Mouse (Mus musculus) cerebellum, adult 2 months (tissue): ENCODE data around the gene Ncdn. TPM values are rescaled to one million over a fixed set of nuclear protein-coding genes. Genes with fewer than 3 reads are reported as not detected.

Source experiments
- DNase-seq, 2 experiments: peaks; one replicate each; pipeline ENCODE4 v3.0.0; 2021
- H3K27ac ChIP-seq: fragments of 200-500 bp; 2 replicates; pipeline ENCODE4 v1.5.1; 2012; ENCODE audit warnings: low read length, control low read depth, inconsistent platforms; ENCODE audit not compliant: insufficient read depth
- H3K27me3 ChIP-seq: fragments of 200-500 bp; 2 replicates; pipeline ENCODE4 v1.6.1; 2012; ENCODE audit warnings: inconsistent platforms, mild to moderate bottlenecking, low read length, moderate library complexity; ENCODE audit not compliant: control insufficient read depth, insufficient read depth
- H3K4me1 ChIP-seq: fragments of 200-500 bp; 2 replicates; pipeline ENCODE4 v1.6.1; 2011; ENCODE audit warnings: low read length; ENCODE audit not compliant: control insufficient read depth, insufficient read depth
- H3K4me3 ChIP-seq: fragments of 200-500 bp; replicated peaks from 2 replicates; pipeline ENCODE3; 2011; ENCODE audit warnings: mild to moderate bottlenecking, low read depth, low read length, control low read depth; ENCODE audit not compliant: insufficient read depth
- CTCF ChIP-seq: fragments of 200-500 bp; IDR thresholded peaks from 2 replicates; pipeline ENCODE4 v1.5.1; 2011; ENCODE audit warnings: low read depth, mild to moderate bottlenecking, control low read depth, low read length, moderate library complexity, borderline replicate concordance; ENCODE audit not compliant: insufficient read depth
- POLR2A ChIP-seq: fragments of 200-500 bp; IDR thresholded peaks from 2 replicates; pipeline ENCODE4 v1.6.1; 2011; ENCODE audit warnings: low read length, control low read depth, borderline replicate concordance; ENCODE audit not compliant: insufficient read depth
- WGBS: fragments of 180-500 bp; shearing (Covaris S2); methylation state at CpG from one replicate; pipeline ENCODE4 v1.1.7; 2018; 5-methylcytosine and 5-hydroxymethylcytosine counted together
- polyA plus RNA-seq: library from polyadenylated mRNA; depleted of rRNA; stranded (reverse); fragments of >200 nt; gene quantifications from 2 replicates; pipeline ENCODE4 v1.2.3, GENCODE M21; 2012

The Ncdn gene
- polyA plus RNA-seq, 1 experiment = 546 TPM

GRCm38 (mm10) chr4:126743713-126744112 lies 9.5 kb downstream of the Ncdn start:
- 29% methylated on average over 11 of the region's 11 CpGs for WGBS
- no peak for TF ChIP-seq CTCF
- TF ChIP-seq POLR2A = no peak

GRCm38 (mm10) chr4:126742976-126743375 lies 10.3 kb downstream of the Ncdn start:
- 19% methylated on average over 2 of the region's 2 CpGs for WGBS
- no peaks in the 10 kb centered on the region for H3K27me3 ChIP-seq
- no peak overlapping the region for H3K4me3 ChIP-seq
- H3K27ac ChIP-seq = no peak overlapping the region
- no peak for DNase-seq
- H3K4me1 ChIP-seq = peaks cover 23% of the 10 kb centered on the region
- TF ChIP-seq POLR2A (no peak), CTCF (no peak)

More at GRCm38 (mm10) chr4:126743713-126744112, 9.5 kb downstream of the Ncdn start:
- DNase-seq = peak in 1 of 2 experiments; percentile 23
- H3K27ac ChIP-seq = no peak overlapping the region
- H3K27me3 ChIP-seq = no peaks in the 10 kb centered on the region
- peaks cover 29% of the 10 kb centered on the region for H3K4me1 ChIP-seq
- no peak overlapping the region for H3K4me3 ChIP-seq

GRCm38 (mm10) chr4:126741448-126741847 lies 11.8 kb downstream of the Ncdn start:
- Histone ChIP-seq H3K4me1 (peaks cover 18% of the 10 kb centered on the region), H3K27me3 (no peaks in the 10 kb centered on the region), H3K27ac (no peak overlapping the region), H3K4me3 (no peak overlapping the region)
- 9% methylated on average over 12 of the region's 12 CpGs for WGBS
- no peak for TF ChIP-seq POLR2A
- peak; percentile 83 for TF ChIP-seq CTCF
- DNase-seq = peak; percentile 72 to 84

GRCm38 (mm10) chr4:126739966-126740676 lies 13.1 kb downstream of the Ncdn start:
- H3K4me3 ChIP-seq = no peak overlapping the region
- H3K27ac ChIP-seq = no peak overlapping the region
- TF ChIP-seq CTCF = peak; percentile 39; the same call in 1 of the 2 replicates
- no peak for TF ChIP-seq POLR2A
- H3K27me3 ChIP-seq = peaks cover 1% of the 10 kb centered on the region; the same call in 1 of the 2 replicates
- no peak for DNase-seq
- WGBS = 42% methylated on average over 10 of the region's 10 CpGs
- H3K4me1 ChIP-seq = peaks cover 14% of the 10 kb centered on the region

GRCm38 (mm10) chr4:126736001-126736414 lies 17.2 kb downstream of the Ncdn start, which contains the start of gene Tfap2e:
Gene Tfap2e (minus strand): TSS chr4:126736240.
- no peak for TF ChIP-seq POLR2A
- TF ChIP-seq CTCF = no peak
- no peak for DNase-seq
- Histone ChIP-seq H3K4me3 (no peak within 1 kb of the TSS), H3K4me1 (no peaks in the 10 kb centered on the region), H3K27me3 (peaks cover 6% of the 10 kb centered on the region; the same call in 1 of the 2 replicates), H3K27ac (no peak within 1 kb of the TSS)
- under 1% methylated on average over 32 of the region's 32 CpGs for WGBS

DNA sequence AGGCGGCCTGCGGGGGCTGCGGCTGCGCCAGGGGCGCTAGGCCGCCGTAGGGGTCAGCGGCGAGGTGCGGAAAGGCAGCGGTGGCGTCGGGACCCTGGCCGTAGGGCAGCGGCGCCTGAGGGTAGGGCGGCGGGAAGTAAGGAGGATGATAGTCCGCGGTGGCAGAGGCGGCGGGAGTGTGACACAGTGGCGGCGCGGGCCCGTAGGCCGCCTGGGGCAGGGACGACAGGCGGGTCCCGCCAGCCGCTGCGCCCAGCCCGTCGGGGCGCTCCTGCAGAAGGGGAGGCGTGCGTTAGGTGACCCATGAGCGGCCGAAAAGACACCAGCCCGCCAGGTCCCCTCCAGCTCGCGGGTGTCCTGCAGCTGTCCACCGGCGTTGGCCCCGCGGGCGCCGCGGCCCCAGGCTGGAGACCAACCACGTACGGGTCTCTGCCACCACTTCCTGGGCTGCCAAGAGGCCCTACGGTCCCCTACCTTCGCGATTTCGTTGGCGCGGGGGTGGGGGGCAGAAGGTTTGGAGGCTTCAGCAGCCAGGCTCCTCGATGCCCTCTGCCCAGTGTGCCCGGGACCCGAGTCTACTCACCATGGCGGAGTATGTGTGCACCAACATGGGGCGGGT lies 17.7 kb downstream of the Ncdn start:
- DNase-seq = no peak
- 2% methylated on average over 61 of the region's 62 CpGs for WGBS
- TF ChIP-seq CTCF = no peak
- no peak for TF ChIP-seq POLR2A
- H3K4me3 ChIP-seq = no peak overlapping the region
- H3K4me1 ChIP-seq = no peaks in the 10 kb centered on the region
- no peak overlapping the region for H3K27ac ChIP-seq
- H3K27me3 ChIP-seq = peaks cover 6% of the 10 kb centered on the region; the same call in 1 of the 2 replicates

GRCm38 (mm10) chr4:126734700-126735381 lies 18.4 kb downstream of the Ncdn start:
- H3K4me1 ChIP-seq = no peaks in the 10 kb centered on the region
- DNase-seq = no peak
- H3K27ac ChIP-seq = no peak overlapping the region
- TF ChIP-seq POLR2A (no peak), CTCF (no peak)
- H3K27me3 ChIP-seq = peaks cover 6% of the 10 kb centered on the region; the same call in 1 of the 2 replicates
- 3% methylated on average over 51 of the region's 51 CpGs for WGBS
- H3K4me3 ChIP-seq = no peak overlapping the region
